Mouse (Mus musculus) adrenal gland, adult 8-10 months (tissue): Measurements from ENCODE around the gene Wdr11. TPM values are rescaled to one million over a fixed set of nuclear protein-coding genes. Genes with fewer than 3 reads are reported as not detected.

ENCODE experiments used
- DNase-seq: peaks from one replicate; pipeline ENCODE4 v3.0.0; 2022
- total RNA-seq, 4 experiments: library from RNA; stranded (reverse); gene quantifications; 2 replicates each; pipeline ENCODE4 v1.2.4; 2022

The Wdr11 gene
- total RNA-seq, 4 experiments from 2014 or later: 49.8 to 56.5 (median 53.0) TPM

- DNase-seq: peak; percentile 54
These were observed 62.2 kb downstream of the Wdr11 start for GRCm38 (mm10) chr7:129653791-129654271.

- DNase-seq: no peak
These were observed 63.3 kb downstream of the Wdr11 start for GRCm38 (mm10) chr7:129654923-129655322.

- DNase-seq: no peak
These were observed 64.1 kb downstream of the Wdr11 start for GRCm38 (mm10) chr7:129655604-129656226.

GRCm38 (mm10) chr7:129657867-129658266 is 66.2 kb downstream of the Wdr11 start:
- DNase-seq: no peak

- DNase-seq: no peak
These were observed 68.1 kb downstream of the Wdr11 start for GRCm38 (mm10) chr7:129659755-129660154.

- DNase-seq: peak; percentile 45
These were observed 68.9 kb downstream of the Wdr11 start for GRCm38 (mm10) chr7:129660546-129660945.

- no peak for DNase-seq
These were observed 70.6 kb downstream of the Wdr11 start for GRCm38 (mm10) chr7:129662051-129662789.

GRCm38 (mm10) chr7:129663781-129664505 is 72.3 kb downstream of the Wdr11 start:
- no peak for DNase-seq

GRCm38 (mm10) chr7:129665411-129665810 is 73.7 kb downstream of the Wdr11 start:
- DNase-seq: no peak

GRCm38 (mm10) chr7:129665921-129666320 is 74.3 kb downstream of the Wdr11 start:
- no peak for DNase-seq

GRCm38 (mm10) chr7:129666526-129666925 is 74.9 kb downstream of the Wdr11 start:
- DNase-seq: no peak

- no peak for DNase-seq
These were observed 78.6 kb downstream of the Wdr11 start for GRCm38 (mm10) chr7:129670280-129670679.

GRCm38 (mm10) chr7:129671675-129672651 is 80.3 kb downstream of the Wdr11 start:
- DNase-seq: no peak

- no peak for DNase-seq
These were observed 82.1 kb downstream of the Wdr11 start for GRCm38 (mm10) chr7:129673776-129674175.

- DNase-seq: no peak
These were observed 82.9 kb downstream of the Wdr11 start for GRCm38 (mm10) chr7:129674558-129674957.

GRCm38 (mm10) chr7:129675852-129676251 is 84.2 kb downstream of the Wdr11 start:
- no peak for DNase-seq

GRCm38 (mm10) chr7:129677141-129677540 is 85.5 kb downstream of the Wdr11 start:
- DNase-seq: no peak

GRCm38 (mm10) chr7:129678431-129678830 is 86.8 kb downstream of the Wdr11 start:
- peak; percentile 46 for DNase-seq

- DNase-seq: no peak
These were observed 87.3 kb downstream of the Wdr11 start for GRCm38 (mm10) chr7:129678972-129679371.

- DNase-seq: no peak
These were observed 89.0 kb downstream of the Wdr11 start for GRCm38 (mm10) chr7:129680534-129681210.

GRCm38 (mm10) chr7:129682525-129682924 is 90.9 kb downstream of the Wdr11 start:
- no peak for DNase-seq
